Mouse (Mus musculus) hindbrain, embryonic 13.5 days (tissue): ENCODE results near the gene Nebl. TPM values are rescaled to one million over a fixed set of nuclear protein-coding genes. Genes with fewer than 3 reads are reported as not detected.

ENCODE experiments used
- ATAC-seq: fragments of 200-750 bp; cut with Nextera tagmentation; 2 replicates; pipeline ENCODE4 v1.8.0; 2017; ENCODE audit warnings: moderate TSS enrichment; ENCODE audit not compliant: low FRiP score
- H3K27ac ChIP-seq: fragments of 300-500 bp; sonication (generic); 2 replicates; pipeline ENCODE4 v1.5.1; 2015; ENCODE audit warnings: inconsistent platforms, mild to moderate bottlenecking, moderate library complexity
- H3K27me3 ChIP-seq: fragments of 300-500 bp; sonication (generic); 2 replicates; pipeline ENCODE4 v1.6.1; 2015; ENCODE audit warnings: mild to moderate bottlenecking, inconsistent platforms
- H3K36me3 ChIP-seq: fragments of 300-500 bp; sonication (generic); 2 replicates; pipeline ENCODE4 v1.6.1; 2015; ENCODE audit warnings: mild to moderate bottlenecking, inconsistent platforms
- H3K4me1 ChIP-seq: fragments of 300-500 bp; sonication (generic); replicated peaks from 2 replicates; pipeline ENCODE4 v1.6.1; 2015; ENCODE audit warnings: inconsistent platforms
- H3K4me2 ChIP-seq: fragments of 300-500 bp; sonication (generic); 2 replicates; pipeline ENCODE4 v1.6.1; 2015; ENCODE audit warnings: inconsistent platforms, mild to moderate bottlenecking, moderate library complexity
- H3K4me3 ChIP-seq: fragments of 300-500 bp; sonication (generic); 2 replicates; pipeline ENCODE4 v1.5.1; 2015; ENCODE audit warnings: mild to moderate bottlenecking, inconsistent platforms
- H3K9ac ChIP-seq: fragments of 300-500 bp; sonication (generic); 2 replicates; pipeline ENCODE4 v1.6.1; 2015; ENCODE audit warnings: mild to moderate bottlenecking, inconsistent platforms
- H3K9me3 ChIP-seq: fragments of 300-500 bp; sonication (generic); 2 replicates; pipeline ENCODE4 v1.6.1; 2016; ENCODE audit warnings: inconsistent platforms
- WGBS: fragments of 180-500 bp; shearing (Covaris S2); methylation state at CpG from one replicate; pipeline ENCODE4 v1.1.7; 2015; 5-methylcytosine and 5-hydroxymethylcytosine counted together
- polyA plus RNA-seq: library from polyadenylated mRNA; unstranded; fragments of >200 nt; fragmentation: Nextera tagmentation; extraction: Ambion mirVana; gene quantifications from 2 replicates; pipeline ENCODE4 v1.2.1, GENCODE M21; 2015

The Nebl gene
- polyA plus RNA-seq, 1 experiment from 2014 or later: 8.9 TPM

DNA sequence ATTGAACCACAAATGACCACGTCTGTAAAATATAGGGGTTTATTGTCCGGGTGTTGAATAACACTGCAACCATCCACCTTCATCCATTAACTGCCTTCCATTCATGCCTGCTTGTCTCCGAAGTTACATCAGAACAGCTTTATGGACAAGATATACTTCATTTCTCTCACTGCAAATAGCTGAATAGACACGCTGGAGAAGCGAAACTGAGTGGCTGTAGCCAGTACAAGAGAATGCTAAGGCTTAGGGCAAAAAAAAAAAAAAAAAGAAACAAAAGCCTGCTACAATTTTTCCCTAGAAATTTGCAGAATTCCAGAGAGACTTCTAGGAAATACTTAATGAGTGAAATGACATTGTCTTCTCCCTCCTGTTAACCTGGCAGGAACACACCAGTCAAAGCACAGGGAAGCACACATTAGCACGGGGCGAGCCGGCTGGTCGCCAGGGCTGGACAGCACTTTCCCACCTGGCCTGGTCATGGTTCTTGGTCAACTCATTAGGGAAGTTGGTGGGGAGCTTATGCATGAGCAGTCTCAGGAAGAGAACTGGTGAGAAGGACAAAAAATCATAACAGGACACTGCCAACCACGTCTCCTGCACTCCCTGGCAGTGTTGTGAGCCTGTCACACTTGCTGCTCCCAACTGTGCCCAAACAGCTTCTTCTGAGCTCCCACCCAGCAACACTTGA is 81.0 kb downstream of the Nebl start:
- Histone ChIP-seq H3K4me2 (no peak overlapping the region), H3K4me3 (no peak overlapping the region), H3K27me3 (no peaks in the 10 kb centered on the region), H3K4me1 (peaks cover 3% of the 10 kb centered on the region; the same call in 1 of the 2 replicates), H3K9me3 (no peaks in the 10 kb centered on the region), H3K36me3 (no peaks in the 10 kb centered on the region), H3K27ac (no peak overlapping the region), H3K9ac (no peak overlapping the region)
- ATAC-seq: no peak
- 51% methylated on average over 10 of the region's 10 CpGs for WGBS

DNA sequence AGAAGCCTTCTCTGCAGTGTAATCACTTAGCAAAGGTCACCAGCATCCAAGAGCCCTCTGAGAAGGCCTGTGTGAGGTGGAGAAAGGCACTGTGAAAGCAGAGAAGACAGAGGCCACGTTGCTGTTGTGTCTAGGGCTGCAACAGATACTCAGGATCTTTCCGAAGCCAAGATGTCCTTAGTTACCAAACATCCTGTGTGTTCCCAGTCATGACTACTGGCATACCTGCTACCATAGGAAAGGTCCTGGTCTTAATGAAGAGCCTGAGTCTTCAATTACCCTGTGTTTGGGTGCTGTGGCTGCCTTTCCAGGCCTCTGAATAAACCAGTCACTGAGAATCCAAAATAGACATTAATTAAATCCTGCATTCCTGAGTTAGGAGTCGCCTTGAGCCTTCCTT is 81.5 kb downstream of the Nebl start:
- H3K4me3 ChIP-seq: no peak overlapping the region
- WGBS: 57% methylated on average over 3 of the region's 3 CpGs
- H3K27ac ChIP-seq: no peak overlapping the region
- no peaks in the 10 kb centered on the region for H3K27me3 ChIP-seq
- no peak overlapping the region for H3K4me2 ChIP-seq
- peaks cover 3% of the 10 kb centered on the region; the same call in 1 of the 2 replicates for H3K4me1 ChIP-seq
- H3K36me3 ChIP-seq: no peaks in the 10 kb centered on the region
- ATAC-seq: no peak
- H3K9ac ChIP-seq: no peak overlapping the region
- H3K9me3 ChIP-seq: no peaks in the 10 kb centered on the region

DNA sequence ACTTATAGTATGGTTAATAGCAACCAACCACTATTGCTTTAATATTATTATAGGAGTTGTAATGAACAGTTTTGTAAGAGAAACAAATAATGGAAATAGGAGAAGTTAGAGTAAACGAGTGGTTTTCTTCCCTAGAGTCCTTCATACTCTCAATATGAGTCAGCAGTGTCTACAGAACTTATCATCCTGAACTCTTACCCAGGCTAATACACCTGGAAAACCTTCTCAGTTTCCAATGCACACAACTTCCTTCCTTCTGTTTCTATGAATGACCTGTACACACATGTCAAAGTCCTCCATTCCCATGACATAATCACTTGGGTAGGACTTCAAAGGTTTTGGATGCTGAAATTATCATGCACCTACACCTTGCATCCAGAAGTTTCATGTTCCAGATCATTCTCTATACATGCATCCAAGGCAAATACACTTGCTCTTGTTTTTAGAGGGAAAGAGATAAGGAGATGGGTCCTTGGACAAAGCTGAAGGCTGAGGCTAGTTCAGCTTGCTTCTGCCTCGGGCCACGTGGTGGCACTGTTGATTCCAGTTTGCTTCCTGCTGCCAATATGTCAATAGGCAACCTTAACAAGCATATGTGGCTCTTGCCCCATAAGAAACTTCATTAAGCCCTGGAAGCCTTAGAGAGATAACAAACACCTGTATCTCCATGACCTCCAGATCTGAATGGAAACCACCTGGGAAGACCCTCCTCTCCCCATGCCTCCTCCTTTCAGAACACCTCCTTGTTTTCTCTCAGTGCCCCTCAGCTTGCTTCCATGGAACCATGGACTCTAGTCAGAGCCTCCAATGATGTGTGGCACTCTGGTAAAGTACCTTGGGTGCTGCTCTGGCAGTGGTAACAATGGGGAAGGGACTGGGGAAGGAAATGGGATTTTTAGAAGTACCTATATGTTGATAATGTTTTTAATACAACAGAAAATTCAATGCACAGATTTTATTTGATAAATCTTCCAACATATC is 86.7 kb downstream of the Nebl start:
- no peaks in the 10 kb centered on the region for H3K9me3 ChIP-seq
- H3K27me3 ChIP-seq: no peaks in the 10 kb centered on the region
- no peak overlapping the region for H3K27ac ChIP-seq
- H3K4me1 ChIP-seq: no peaks in the 10 kb centered on the region
- H3K36me3 ChIP-seq: no peaks in the 10 kb centered on the region
- no peak overlapping the region for H3K4me2 ChIP-seq
- H3K4me3 ChIP-seq: no peak overlapping the region
- 36% methylated on average over 3 of the region's 3 CpGs for WGBS
- no peak overlapping the region for H3K9ac ChIP-seq
- peak; percentile 57; the same call in 1 of the 2 replicates for ATAC-seq

DNA sequence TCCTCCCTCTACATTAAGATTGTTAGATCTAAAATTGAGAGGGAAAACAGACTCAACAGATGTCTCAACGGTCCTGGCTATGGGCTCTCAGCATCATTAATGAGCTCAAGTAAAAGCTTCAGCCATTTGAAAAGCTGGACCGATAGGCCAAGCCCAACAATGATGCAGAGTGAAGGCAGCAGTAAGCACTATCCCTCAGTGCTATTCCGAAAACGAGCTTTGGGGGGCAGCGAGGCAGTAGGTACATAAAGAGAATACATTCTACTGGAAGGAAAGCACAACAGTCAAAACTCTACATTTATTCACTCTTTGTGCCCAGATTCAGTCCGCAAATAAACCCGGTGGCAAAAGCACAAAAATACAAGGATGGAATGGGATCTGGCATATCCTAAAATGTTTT is 87.4 kb downstream of the Nebl start:
- no peak overlapping the region for H3K4me2 ChIP-seq
- no peak for ATAC-seq
- H3K9ac ChIP-seq: no peak overlapping the region
- H3K4me3 ChIP-seq: no peak overlapping the region
- H3K4me1 ChIP-seq: peaks cover 2% of the 10 kb centered on the region
- H3K27me3 ChIP-seq: no peaks in the 10 kb centered on the region
- no peak overlapping the region for H3K27ac ChIP-seq
- 58% methylated on average over 7 of the region's 7 CpGs for WGBS
- no peaks in the 10 kb centered on the region for H3K9me3 ChIP-seq
- H3K36me3 ChIP-seq: no peaks in the 10 kb centered on the region

DNA sequence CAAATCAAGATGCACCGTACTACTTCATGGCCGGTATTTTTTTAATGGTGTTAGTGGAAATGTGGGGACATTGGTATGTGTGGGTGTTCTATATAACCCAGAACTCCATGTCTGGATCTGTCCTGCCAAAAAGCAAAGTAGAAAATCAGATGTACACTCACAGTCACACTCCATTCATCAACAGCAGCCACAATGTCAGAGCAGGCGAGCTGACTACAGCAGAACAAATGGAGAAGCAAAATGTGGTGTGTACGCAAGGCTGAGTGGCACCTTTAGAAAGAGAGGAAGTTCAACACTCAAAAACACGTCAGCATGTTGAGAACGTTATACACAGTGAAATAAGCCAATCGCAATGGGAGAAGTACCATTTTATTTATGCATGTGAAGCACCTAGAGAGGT is 88.5 kb downstream of the Nebl start:
- Histone ChIP-seq H3K27me3 (no peaks in the 10 kb centered on the region), H3K36me3 (no peaks in the 10 kb centered on the region), H3K9ac (no peak overlapping the region), H3K9me3 (no peaks in the 10 kb centered on the region), H3K27ac (no peak overlapping the region), H3K4me2 (no peak overlapping the region), H3K4me3 (no peak overlapping the region), H3K4me1 (peaks cover 9% of the 10 kb centered on the region)
- ATAC-seq: no peak
- 87% methylated on average over 7 of the region's 7 CpGs for WGBS

DNA sequence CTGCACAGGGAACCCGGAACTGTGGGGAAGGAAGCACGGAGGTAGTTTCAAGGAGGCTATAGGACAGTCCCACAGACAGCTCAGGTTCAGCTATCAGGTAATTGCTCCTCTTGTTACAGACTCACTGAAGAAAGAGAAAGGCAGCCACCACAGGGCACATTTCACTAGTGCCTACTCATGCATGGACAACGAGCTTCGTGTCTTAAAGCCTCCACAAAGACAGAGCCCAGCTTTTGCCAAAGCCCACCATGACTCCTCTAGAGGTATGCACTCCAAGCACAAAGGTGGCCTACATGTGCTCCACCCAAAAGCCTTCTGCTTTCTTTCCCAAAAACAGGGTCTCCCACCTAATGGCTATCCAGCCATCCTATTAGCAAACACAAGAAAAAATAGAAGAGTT is 90.4 kb downstream of the Nebl start:
- H3K9me3 ChIP-seq: no peaks in the 10 kb centered on the region
- no peak overlapping the region for H3K4me3 ChIP-seq
- H3K27me3 ChIP-seq: no peaks in the 10 kb centered on the region
- H3K9ac ChIP-seq: no peak overlapping the region
- no peaks in the 10 kb centered on the region for H3K36me3 ChIP-seq
- no peak overlapping the region for H3K4me2 ChIP-seq
- ATAC-seq: no peak
- WGBS: 81% methylated on average over 4 of the region's 4 CpGs
- no peak overlapping the region for H3K27ac ChIP-seq
- peaks cover 9% of the 10 kb centered on the region for H3K4me1 ChIP-seq

DNA sequence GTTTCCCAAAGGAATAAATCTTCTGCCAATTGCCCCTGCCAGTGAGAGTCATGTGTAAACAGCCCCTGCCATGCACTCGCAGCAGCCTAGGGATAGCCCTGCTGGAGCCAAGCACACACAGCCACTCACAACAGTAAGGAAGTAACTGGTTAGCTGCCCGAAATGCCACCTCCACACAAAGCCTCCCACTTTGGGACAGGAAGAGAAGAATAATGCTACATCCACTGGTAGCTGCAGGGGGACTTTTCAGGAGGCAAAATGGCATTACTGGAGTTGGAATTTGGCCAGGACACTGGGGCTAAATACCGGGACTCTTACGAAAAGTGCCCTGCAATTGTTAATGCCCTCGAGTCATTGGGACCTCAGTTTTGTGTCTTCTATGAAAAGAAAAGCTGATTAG is 92.6 kb downstream of the Nebl start:
- peaks cover 9% of the 10 kb centered on the region for H3K4me1 ChIP-seq
- H3K9ac ChIP-seq: no peak overlapping the region
- 21% methylated on average over 5 of the region's 5 CpGs for WGBS
- no peak overlapping the region for H3K27ac ChIP-seq
- no peaks in the 10 kb centered on the region for H3K36me3 ChIP-seq
- peak; percentile 69 for ATAC-seq
- H3K4me2 ChIP-seq: no peak overlapping the region
- no peak overlapping the region for H3K4me3 ChIP-seq
- H3K9me3 ChIP-seq: no peaks in the 10 kb centered on the region
- no peaks in the 10 kb centered on the region for H3K27me3 ChIP-seq

DNA sequence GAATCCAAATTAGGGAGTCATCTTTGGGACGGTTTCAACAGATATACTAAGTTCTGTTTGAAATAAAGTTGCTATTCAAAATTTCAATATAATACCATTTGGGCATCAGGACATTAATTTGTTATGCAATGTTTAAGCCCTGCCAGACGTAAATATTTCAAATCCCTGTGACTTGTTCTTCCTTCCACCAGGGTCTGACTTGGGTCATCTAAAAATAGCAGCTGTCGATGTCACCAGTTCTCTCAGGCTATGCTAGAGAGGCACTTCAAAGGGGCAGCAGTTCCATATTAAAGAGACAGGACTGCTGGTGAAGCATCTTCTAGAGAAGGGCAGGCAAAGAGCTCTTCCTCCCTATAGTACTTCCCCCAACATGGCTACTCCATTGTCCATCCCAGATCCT is 107.3 kb downstream of the Nebl start:
- ATAC-seq: no peak
- Histone ChIP-seq H3K4me1 (no peaks in the 10 kb centered on the region), H3K4me2 (no peak overlapping the region), H3K36me3 (no peaks in the 10 kb centered on the region), H3K9ac (no peak overlapping the region), H3K27ac (no peak overlapping the region), H3K27me3 (no peaks in the 10 kb centered on the region), H3K9me3 (no peaks in the 10 kb centered on the region), H3K4me3 (no peak overlapping the region)
- WGBS: 78% methylated on average over 3 of the region's 3 CpGs

DNA sequence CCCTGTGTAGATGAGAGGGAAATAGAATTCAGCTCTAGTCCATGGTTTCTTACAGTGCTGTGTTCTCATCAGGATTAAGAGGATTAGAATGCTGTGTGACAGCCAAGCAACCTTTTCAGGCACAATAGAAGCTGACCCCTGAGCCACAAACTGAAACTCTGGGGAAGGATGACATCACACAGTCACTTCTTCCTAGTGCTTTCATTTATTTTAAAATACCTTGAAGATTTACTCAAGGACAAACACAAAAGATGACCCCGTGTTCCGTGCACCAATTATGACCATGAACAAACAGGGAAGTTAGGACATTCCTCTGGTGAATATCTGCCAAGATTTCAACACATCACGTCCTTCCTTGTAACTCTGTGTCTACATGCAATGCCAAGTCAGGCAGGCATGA is 121.0 kb downstream of the Nebl start:
- Histone ChIP-seq H3K4me1 (no peaks in the 10 kb centered on the region), H3K9me3 (no peaks in the 10 kb centered on the region), H3K4me3 (no peak overlapping the region), H3K9ac (no peak overlapping the region), H3K27me3 (no peaks in the 10 kb centered on the region), H3K4me2 (no peak overlapping the region), H3K36me3 (no peaks in the 10 kb centered on the region), H3K27ac (no peak overlapping the region)
- WGBS: 70% methylated on average over 3 of the region's 3 CpGs
- no peak for ATAC-seq

DNA sequence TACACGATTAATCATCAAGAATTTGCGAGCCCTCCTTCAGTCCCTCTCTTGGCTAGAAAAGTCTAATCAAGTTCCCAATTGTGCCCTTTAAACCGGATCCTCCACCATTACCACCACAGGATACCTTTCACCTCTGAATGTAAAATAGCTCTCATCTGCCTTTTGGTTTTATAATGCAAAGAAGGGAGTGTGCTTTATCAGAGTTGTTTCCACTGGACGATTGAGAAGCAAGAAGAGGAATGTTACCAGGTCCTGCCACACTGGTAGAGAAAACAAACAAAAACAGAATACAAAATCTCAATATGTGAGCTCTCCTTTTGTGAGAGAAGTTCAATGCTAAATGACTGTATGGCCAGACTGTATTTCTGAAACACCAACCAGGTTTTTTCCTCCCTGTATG is 127.7 kb downstream of the Nebl start:
- no peak for ATAC-seq
- no peaks in the 10 kb centered on the region for H3K36me3 ChIP-seq
- H3K9me3 ChIP-seq: no peaks in the 10 kb centered on the region
- H3K4me2 ChIP-seq: no peak overlapping the region
- WGBS: 63% methylated on average over 4 of the region's 4 CpGs
- H3K27ac ChIP-seq: no peak overlapping the region
- H3K27me3 ChIP-seq: no peaks in the 10 kb centered on the region
- no peak overlapping the region for H3K9ac ChIP-seq
- 0 out of 2 replicates have a peak, but pooled peaks cover 2% of the 10 kb centered on the region for H3K4me1 ChIP-seq
- no peak overlapping the region for H3K4me3 ChIP-seq

DNA sequence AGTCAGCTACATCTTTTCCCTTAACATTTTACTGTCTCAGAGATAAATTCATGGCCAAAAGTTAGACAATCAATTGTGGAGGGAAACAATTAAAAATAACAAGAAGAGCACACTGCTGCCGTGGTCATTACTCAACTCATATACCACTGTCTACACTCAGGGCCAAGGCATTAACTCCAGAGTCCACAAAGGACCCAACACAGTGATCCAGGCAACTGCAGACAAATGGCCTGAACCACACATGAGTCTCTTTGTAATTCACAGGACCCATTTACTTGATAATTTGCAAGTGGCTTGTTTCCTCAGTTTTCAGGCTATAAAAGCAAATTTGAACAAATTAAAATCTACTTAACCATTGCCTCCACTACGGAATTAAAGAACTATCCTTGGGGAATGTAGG is 130.6 kb downstream of the Nebl start:
- Histone ChIP-seq H3K4me3 (no peak overlapping the region), H3K27me3 (no peaks in the 10 kb centered on the region), H3K4me2 (no peak overlapping the region), H3K27ac (no peak overlapping the region), H3K36me3 (no peaks in the 10 kb centered on the region), H3K4me1 (0 out of 2 replicates have a peak, but pooled peaks cover 2% of the 10 kb centered on the region), H3K9ac (no peak overlapping the region), H3K9me3 (no peaks in the 10 kb centered on the region)
- WGBS: 62% methylated on average over 2 of the region's 2 CpGs
- ATAC-seq: no peak

DNA sequence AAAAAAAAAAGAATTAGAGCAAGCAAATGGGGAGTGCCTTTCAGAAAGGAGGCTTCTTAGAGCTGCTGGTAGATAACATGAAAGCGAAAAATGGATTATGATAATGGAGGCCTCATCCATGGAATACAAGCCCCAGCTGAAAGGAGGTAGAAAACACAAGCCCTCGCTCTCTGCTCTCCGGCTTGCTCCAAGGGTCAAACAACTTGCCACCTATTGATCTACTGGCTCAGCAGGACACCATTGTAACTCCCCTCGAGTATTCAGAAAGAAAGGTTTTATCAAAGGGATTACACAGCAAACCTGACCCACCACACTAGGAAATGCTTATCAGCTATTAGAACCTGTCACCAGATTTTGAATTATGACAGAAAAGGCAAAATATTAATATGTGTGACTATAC is 131.4 kb downstream of the Nebl start:
- Histone ChIP-seq H3K36me3 (no peaks in the 10 kb centered on the region), H3K27ac (no peak overlapping the region), H3K9me3 (no peaks in the 10 kb centered on the region), H3K27me3 (no peaks in the 10 kb centered on the region), H3K9ac (no peak overlapping the region), H3K4me2 (no peak overlapping the region), H3K4me3 (no peak overlapping the region), H3K4me1 (0 out of 2 replicates have a peak, but pooled peaks cover 2% of the 10 kb centered on the region)
- 23% methylated on average over 4 of the region's 4 CpGs for WGBS
- no peak for ATAC-seq
